Mouse (Mus musculus): ENCODE measurements around the gene Adgrv1.
"Not testable (repeated sequence)": the region's sequence is repeated elsewhere in the genome, so short reads cannot be mapped to it uniquely, and the experiment has no call there.

Adgrv1 gene

GRCm38 (mm10) chr13:81628631-81629190 is 4.2 kb downstream of the Adgrv1 start:
- in situ Hi-C loops (cut with MboI, MseI): no loop called here

- in situ Hi-C loops (cut with MboI, MseI): not testable (repeated sequence)
Observed at GRCm38 (mm10) chr13:81627861-81628260, 5.1 kb downstream of the Adgrv1 start.

- in situ Hi-C loops (cut with MboI, MseI): no loop called here
Observed at GRCm38 (mm10) chr13:81610349-81610748, 22.6 kb downstream of the Adgrv1 start.

- in situ Hi-C loops (cut with MboI, MseI): no loop called here
Observed at GRCm38 (mm10) chr13:81606991-81607390, 26.0 kb downstream of the Adgrv1 start.

- in situ Hi-C loops (cut with MboI, MseI): no loop called here
Observed at GRCm38 (mm10) chr13:81596910-81597607, 35.9 kb downstream of the Adgrv1 start.

GRCm38 (mm10) chr13:81578692-81579091 is 54.3 kb downstream of the Adgrv1 start:
- in situ Hi-C loops (cut with MboI, MseI): no loop called here

- in situ Hi-C loops (cut with MboI, MseI): no loop called here
Observed at GRCm38 (mm10) chr13:81570241-81570821, 62.6 kb downstream of the Adgrv1 start.

- in situ Hi-C loops (cut with MboI, MseI): loop anchor here (10.0 kb wide), 1 partner anchor 1265 kb away; no protein-coding TSS in a partner anchor
Observed at GRCm38 (mm10) chr13:81550024-81550423, 82.9 kb downstream of the Adgrv1 start.

- in situ Hi-C loops (cut with MboI, MseI): no loop called here
Observed at GRCm38 (mm10) chr13:81534916-81535315, 98.0 kb downstream of the Adgrv1 start.

- in situ Hi-C loops (cut with MboI, MseI): no loop called here
Observed at GRCm38 (mm10) chr13:81526687-81527086, 106.3 kb downstream of the Adgrv1 start.

GRCm38 (mm10) chr13:81510142-81510541 is 122.8 kb downstream of the Adgrv1 start:
- in situ Hi-C loops (cut with MboI, MseI): no loop called here

- in situ Hi-C loops (cut with MboI, MseI): no loop called here
Observed at GRCm38 (mm10) chr13:81497035-81497434, 135.9 kb downstream of the Adgrv1 start.

GRCm38 (mm10) chr13:81491971-81492370 is 141.0 kb downstream of the Adgrv1 start:
- in situ Hi-C loops (cut with MboI, MseI): no loop called here

- in situ Hi-C loops (cut with MboI, MseI): no loop called here
Observed at GRCm38 (mm10) chr13:81486980-81487379, 146.0 kb downstream of the Adgrv1 start.

- in situ Hi-C loops (cut with MboI, MseI): no loop called here
Observed at GRCm38 (mm10) chr13:81473750-81474149, 159.2 kb downstream of the Adgrv1 start.

- in situ Hi-C loops (cut with MboI, MseI): no loop called here
Observed at GRCm38 (mm10) chr13:81466661-81467060, 166.3 kb downstream of the Adgrv1 start.

- in situ Hi-C loops (cut with MboI, MseI): no loop called here
Observed at GRCm38 (mm10) chr13:81465794-81466193, 167.2 kb downstream of the Adgrv1 start.

GRCm38 (mm10) chr13:81449630-81450029 is 183.3 kb downstream of the Adgrv1 start:
- in situ Hi-C loops (cut with MboI, MseI): loop anchor here (5.0 kb wide), 1 partner anchor 188 kb away; no protein-coding TSS in a partner anchor

- in situ Hi-C loops (cut with MboI, MseI): loop anchor here (5.0 kb wide), 1 partner anchor 188 kb away; no protein-coding TSS in a partner anchor
Observed at GRCm38 (mm10) chr13:81449198-81449597, 183.8 kb downstream of the Adgrv1 start.

- in situ Hi-C loops (cut with MboI, MseI): no loop called here
Observed at GRCm38 (mm10) chr13:81441412-81441811, 191.5 kb downstream of the Adgrv1 start.

- in situ Hi-C loops (cut with MboI, MseI): loop anchor here (5.0 kb wide), 1 partner anchor 323 kb away; no protein-coding TSS in a partner anchor
Observed at GRCm38 (mm10) chr13:81439390-81440025, 193.4 kb downstream of the Adgrv1 start.

- in situ Hi-C loops (cut with MboI, MseI): loop anchor here (5.0 kb wide), 1 partner anchor 325 kb away; no protein-coding TSS in a partner anchor
Observed at GRCm38 (mm10) chr13:81437088-81437487, 195.9 kb downstream of the Adgrv1 start.

All from T-helper 2 cell (primary cell).